Mouse (Mus musculus): Measurements from ENCODE around the gene Adh1. TPM values are rescaled to one million over a fixed set of nuclear protein-coding genes. Genes with fewer than 3 reads are reported as not detected.

Gene Adh1
- 1 to 10 TPM in 1 of 26 experiments, not detected in 25; 1.4 TPM for total RNA-seq (2018; cell fraction: chromatin; rRNA removed)
- under 1 TPM in 2 of 26 experiments, not detected in 24; 0.10 to 0.13 TPM for total RNA-seq (2018; cell fraction: cytosol; rRNA removed)
- total RNA-seq (2018; cell fraction: nucleus; rRNA removed) = not detected
- not detected in 3 replicates for polyA plus RNA-seq (2018)

GRCm38 (mm10) chr3:138260721-138261669, at the start of gene Adh1:
TSS of gene Adh1 (plus strand) at chr3:138260991.
- H3K36me3 ChIP-seq (ENCODE audit: inconsistent target) = no peaks in the 10 kb centered on the region
- H3K79me2 ChIP-seq (ENCODE audit: inconsistent target) = no peaks in the 10 kb centered on the region
- 89% methylated on average over 11 of the region's 11 CpGs for WGBS (ENCODE audit: missing documents)
- no peak within 1 kb of the TSS for H3K27ac ChIP-seq
- H3K4me3 ChIP-seq (ENCODE audit: inconsistent target) = no peak within 1 kb of the TSS

DNA sequence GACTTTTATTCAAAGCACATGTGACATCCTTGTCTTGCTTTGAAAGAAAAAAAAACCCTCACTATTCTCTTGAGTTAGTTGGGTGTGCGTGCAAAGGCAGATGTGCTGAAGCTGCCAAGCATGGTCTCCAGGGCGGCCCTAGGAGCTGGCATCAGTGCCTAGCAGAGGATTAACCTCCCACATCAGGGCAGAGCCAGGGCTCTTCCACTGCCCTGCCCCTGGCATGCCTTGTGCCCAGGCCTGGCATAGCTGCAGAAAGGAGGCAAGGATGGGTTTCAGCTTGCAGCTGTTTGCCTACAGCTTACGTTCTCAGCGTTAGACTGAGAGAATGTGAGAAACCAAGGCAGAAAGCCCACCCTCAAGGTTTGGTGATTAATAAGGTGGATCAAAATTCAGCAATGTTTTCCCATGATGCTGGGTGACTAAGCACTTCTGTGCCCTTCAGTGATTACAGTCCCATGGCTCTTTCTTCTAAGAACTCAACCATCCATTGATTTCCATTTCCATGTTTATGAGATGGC, 48.3 kb upstream of the Adh1 start:
- no peak overlapping the region for H3K4me3 ChIP-seq (ENCODE audit: inconsistent target)

DNA sequence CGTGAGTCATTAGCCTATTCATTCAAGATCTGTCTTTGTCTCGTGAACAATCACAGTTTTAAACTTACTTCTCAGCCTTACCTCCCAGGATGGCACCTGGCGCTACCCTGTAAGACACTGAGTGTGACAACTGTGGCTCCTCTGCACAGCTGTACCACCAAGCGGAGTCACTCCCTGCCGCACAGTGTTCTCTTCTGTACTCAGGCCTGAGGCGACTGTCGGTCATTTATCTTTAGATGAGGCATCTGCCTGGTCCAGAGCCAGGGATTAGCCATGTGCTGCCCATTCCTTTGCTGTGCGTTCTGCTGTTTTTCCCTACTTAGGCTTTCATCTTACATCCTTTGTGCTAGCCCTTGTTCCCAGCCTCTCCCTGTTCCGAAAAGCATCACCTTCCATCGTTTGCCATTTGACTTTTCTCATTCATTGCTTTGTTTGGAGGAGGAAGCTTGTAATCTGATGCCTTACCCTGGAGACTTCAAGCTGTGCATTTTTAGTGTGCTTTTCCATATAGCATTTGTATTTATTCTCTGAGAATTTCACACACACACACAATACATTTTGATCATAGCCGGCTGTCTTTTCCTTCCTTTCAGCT, 45.3 kb upstream of the Adh1 start:
- 86% methylated on average over 9 of the region's 11 CpGs for WGBS (ENCODE audit: missing documents)
- no peak overlapping the region for H3K4me3 ChIP-seq (ENCODE audit: inconsistent target)
- no peaks in the 10 kb centered on the region for H3K36me3 ChIP-seq (ENCODE audit: inconsistent target)
- H3K27ac ChIP-seq = no peak overlapping the region
- H3K79me2 ChIP-seq (ENCODE audit: inconsistent target) = no peaks in the 10 kb centered on the region

More for the DNA sequence above, 48.3 kb upstream of the Adh1 start:
- no peaks in the 10 kb centered on the region for H3K79me2 ChIP-seq (ENCODE audit: inconsistent target)
- 89% methylated on average over 4 of the region's 4 CpGs for WGBS (ENCODE audit: missing documents)
- H3K36me3 ChIP-seq (ENCODE audit: inconsistent target) = no peaks in the 10 kb centered on the region
- no peak overlapping the region for H3K27ac ChIP-seq

GRCm38 (mm10) chr3:138216091-138216490, 44.7 kb upstream of the Adh1 start:
- WGBS (ENCODE audit: missing documents) = 93% methylated on average over 8 of the region's 8 CpGs
- H3K79me2 ChIP-seq (ENCODE audit: inconsistent target) = no peaks in the 10 kb centered on the region
- no peaks in the 10 kb centered on the region for H3K36me3 ChIP-seq (ENCODE audit: inconsistent target)
- H3K4me3 ChIP-seq (ENCODE audit: inconsistent target) = no peak overlapping the region
- no peak overlapping the region for H3K27ac ChIP-seq

GRCm38 (mm10) chr3:138217631-138218264, 43.0 kb upstream of the Adh1 start, which contains the start of gene Adh7:
TSS of gene Adh7 (plus strand) at chr3:138217760.
- Histone ChIP-seq H3K36me3 (ENCODE audit: inconsistent target) (no peaks in the 10 kb centered on the region), H3K4me3 (ENCODE audit: inconsistent target) (no peak within 1 kb of the TSS), H3K27ac (no peak within 1 kb of the TSS), H3K79me2 (ENCODE audit: inconsistent target) (no peaks in the 10 kb centered on the region)
- WGBS (ENCODE audit: missing documents) = 68% methylated on average over 10 of the region's 10 CpGs

- 70% methylated on average over 10 of the region's 11 CpGs for WGBS (ENCODE audit: missing documents)
- Histone ChIP-seq H3K79me2 (ENCODE audit: inconsistent target) (no peaks in the 10 kb centered on the region), H3K27ac (no peak overlapping the region), H3K4me3 (ENCODE audit: inconsistent target) (no peak overlapping the region), H3K36me3 (ENCODE audit: inconsistent target) (no peaks in the 10 kb centered on the region)
These were observed 39.7 kb upstream of the Adh1 start for GRCm38 (mm10) chr3:138221116-138221515.

GRCm38 (mm10) chr3:138222511-138222910, 38.3 kb upstream of the Adh1 start:
- Histone ChIP-seq H3K4me3 (ENCODE audit: inconsistent target) (no peak overlapping the region), H3K27ac (no peak overlapping the region), H3K79me2 (ENCODE audit: inconsistent target) (no peaks in the 10 kb centered on the region), H3K36me3 (ENCODE audit: inconsistent target) (no peaks in the 10 kb centered on the region)
- WGBS (ENCODE audit: missing documents) = 72% methylated on average over 4 of the region's 4 CpGs

- Histone ChIP-seq H3K79me2 (ENCODE audit: inconsistent target) (no peaks in the 10 kb centered on the region), H3K4me3 (ENCODE audit: inconsistent target) (no peak overlapping the region), H3K36me3 (ENCODE audit: inconsistent target) (no peaks in the 10 kb centered on the region), H3K27ac (no peak overlapping the region)
- 45% methylated on average over 5 of the region's 5 CpGs for WGBS (ENCODE audit: missing documents)
These were observed 37.8 kb upstream of the Adh1 start for GRCm38 (mm10) chr3:138222952-138223351.

DNA sequence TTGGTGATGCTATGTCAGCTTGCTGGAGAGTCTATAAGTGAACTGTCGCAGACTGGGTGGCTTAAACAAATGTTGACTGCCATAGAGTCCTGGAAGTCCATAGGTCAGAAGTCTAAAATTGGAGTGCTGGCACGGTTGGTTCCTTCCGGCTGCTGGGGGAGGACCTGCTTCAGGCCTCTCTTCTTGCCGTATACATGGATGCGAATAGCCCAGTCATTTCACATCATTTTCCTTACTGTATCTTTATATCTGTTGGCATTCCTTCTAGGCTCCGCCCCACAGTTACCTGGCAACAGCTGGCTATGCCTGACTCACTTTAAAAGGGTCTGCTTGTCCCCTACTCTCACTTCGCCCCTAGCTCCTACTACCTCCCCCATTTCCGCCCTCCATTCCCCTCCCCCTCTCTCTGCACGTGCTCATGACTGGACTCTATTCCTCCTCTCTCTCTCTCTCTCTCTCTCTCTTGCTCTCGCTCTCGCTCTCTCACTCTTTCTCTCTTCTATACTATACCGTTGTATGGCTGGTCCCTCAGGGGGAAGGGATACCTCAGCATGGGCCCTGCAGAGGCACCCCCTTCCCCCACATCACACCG, 36.3 kb upstream of the Adh1 start:
- 86% methylated on average over 12 of the region's 13 CpGs for WGBS (ENCODE audit: missing documents)
- H3K27ac ChIP-seq = no peak overlapping the region
- H3K4me3 ChIP-seq (ENCODE audit: inconsistent target) = no peak overlapping the region
- no peaks in the 10 kb centered on the region for H3K79me2 ChIP-seq (ENCODE audit: inconsistent target)
- no peaks in the 10 kb centered on the region for H3K36me3 ChIP-seq (ENCODE audit: inconsistent target)

GRCm38 (mm10) chr3:138225331-138225730, 35.5 kb upstream of the Adh1 start:
- no peaks in the 10 kb centered on the region for H3K79me2 ChIP-seq (ENCODE audit: inconsistent target)
- WGBS (ENCODE audit: missing documents) = 83% methylated on average over 6 of the region's 7 CpGs
- H3K27ac ChIP-seq = no peak overlapping the region
- H3K36me3 ChIP-seq (ENCODE audit: inconsistent target) = no peaks in the 10 kb centered on the region
- H3K4me3 ChIP-seq (ENCODE audit: inconsistent target) = no peak overlapping the region

DNA sequence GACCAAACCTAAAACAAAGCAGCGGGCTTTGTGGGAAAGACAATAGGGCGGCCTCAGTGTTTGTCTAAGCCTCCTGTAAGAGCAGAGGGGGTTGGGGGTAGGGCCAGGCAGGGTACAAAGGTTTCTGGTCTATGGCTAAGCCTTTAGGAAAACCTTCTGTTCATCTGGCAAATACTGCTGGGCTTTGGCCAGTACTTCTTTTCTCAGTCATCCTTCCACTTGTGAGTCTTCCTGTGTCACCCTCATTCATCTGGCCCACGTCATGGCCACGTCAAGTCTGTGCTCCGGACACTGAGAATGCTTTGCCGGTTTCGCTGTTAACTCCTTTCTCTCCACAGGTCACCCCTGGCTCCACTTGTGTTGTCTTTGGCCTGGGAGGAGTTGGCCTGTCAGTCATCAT, 34.9 kb upstream of the Adh1 start:
- H3K4me3 ChIP-seq (ENCODE audit: inconsistent target) = no peak overlapping the region
- no peaks in the 10 kb centered on the region for H3K79me2 ChIP-seq (ENCODE audit: inconsistent target)
- 83% methylated on average over 7 of the region's 7 CpGs for WGBS (ENCODE audit: missing documents)
- H3K36me3 ChIP-seq (ENCODE audit: inconsistent target) = no peaks in the 10 kb centered on the region
- H3K27ac ChIP-seq = no peak overlapping the region

- H3K27ac ChIP-seq = no peak overlapping the region
- H3K4me3 ChIP-seq (ENCODE audit: inconsistent target) = no peak overlapping the region
- no peaks in the 10 kb centered on the region for H3K79me2 ChIP-seq (ENCODE audit: inconsistent target)
- no peaks in the 10 kb centered on the region for H3K36me3 ChIP-seq (ENCODE audit: inconsistent target)
- WGBS (ENCODE audit: missing documents) = 85% methylated on average over 6 of the region's 6 CpGs
These were observed 34.3 kb upstream of the Adh1 start for GRCm38 (mm10) chr3:138226476-138226875.

- no peak overlapping the region for H3K27ac ChIP-seq
- 91% methylated on average over 2 of the region's 2 CpGs for WGBS (ENCODE audit: missing documents)
- H3K4me3 ChIP-seq (ENCODE audit: inconsistent target) = no peak overlapping the region
- H3K79me2 ChIP-seq (ENCODE audit: inconsistent target) = no peaks in the 10 kb centered on the region
- no peaks in the 10 kb centered on the region for H3K36me3 ChIP-seq (ENCODE audit: inconsistent target)
These were observed 33.7 kb upstream of the Adh1 start for GRCm38 (mm10) chr3:138227082-138227481.

DNA sequence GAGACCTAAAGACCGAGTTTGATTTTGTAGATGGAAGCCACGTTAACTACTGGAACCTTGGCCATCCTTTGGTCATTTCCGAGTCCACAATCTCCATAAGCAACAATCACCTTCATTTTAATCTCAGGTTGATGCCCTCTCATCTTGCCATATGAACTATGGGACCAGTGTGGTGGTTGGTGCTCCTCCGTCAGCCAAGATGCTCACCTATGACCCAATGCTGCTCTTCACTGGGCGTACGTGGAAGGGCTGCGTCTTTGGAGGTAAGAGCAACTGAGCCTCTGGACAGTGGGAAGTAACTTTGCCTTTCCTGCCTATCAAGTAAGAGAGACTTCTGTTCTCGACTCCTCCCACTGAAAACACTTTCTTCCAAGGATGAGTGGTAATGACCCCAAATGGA, 33.0 kb upstream of the Adh1 start:
- H3K79me2 ChIP-seq (ENCODE audit: inconsistent target) = no peaks in the 10 kb centered on the region
- no peaks in the 10 kb centered on the region for H3K36me3 ChIP-seq (ENCODE audit: inconsistent target)
- WGBS (ENCODE audit: missing documents) = 86% methylated on average over 8 of the region's 8 CpGs
- no peak overlapping the region for H3K4me3 ChIP-seq (ENCODE audit: inconsistent target)
- no peak overlapping the region for H3K27ac ChIP-seq
